In genomic region chr10:59949783-59950605, GRCm38 (mm10) we compare ENCODE assay signal across 8 mouse cellular contexts. TPM values are rescaled to one million over a fixed set of nuclear protein-coding genes. Genes with fewer than 3 reads are reported as not detected.
DNase-seq lines count a peak whose midpoint lies in the region; ATAC-seq and TF ChIP-seq lines count a peak whose summit lies in the region.

No protein-coding gene starts in this region.

- DNase-seq in kidney, postnatal 10 days, result peak; percentile 35
- DNase-seq in kidney, postnatal 36 days, result no peak
- DNase-seq in hindbrain, postnatal 0 days (ENCODE audit: low spot score), result no peak
- DNase-seq in gastrocnemius, postnatal 25 days, result no peak
- no peak for DNase-seq in right cerebral cortex, postnatal 14 days
- no peak for DNase-seq in left cerebral cortex, adult 8-10 months (ENCODE audit: low spot score in 2 of 2)

- H3K4me2 ChIP-seq in embryonic facial prominence, embryonic 12.5 days (replicated peaks), result peak overlapping the region; percentile 98
- H3K4me2 ChIP-seq in hindbrain, postnatal 0 days (ENCODE audit: low read depth, low read length), result peak overlapping the region; percentile 95
- peak overlapping the region; percentile 85 for H3K4me2 ChIP-seq in myocyte (ENCODE audit: low read depth)

- ATAC-seq in embryonic facial prominence, embryonic 12.5 days (ENCODE audit: insufficient number of reproducible peaks, insufficient read depth, low FRiP score, low TSS enrichment), result no peak
- ATAC-seq in hindbrain, postnatal 0 days, result no peak

- peaks cover 31% of the 10 kb centered on the region for H3K4me1 ChIP-seq in embryonic facial prominence, embryonic 12.5 days
- H3K4me1 ChIP-seq in hindbrain, postnatal 0 days (ENCODE audit: insufficient read depth, low read length), result no peaks in the 10 kb centered on the region

- TF ChIP-seq CTCF in hindbrain, postnatal 0 days (IDR thresholded peaks at IDR 0.05; ENCODE audit: low read depth), result no peak

- H3K27me3 ChIP-seq in embryonic facial prominence, embryonic 12.5 days, result no peaks in the 10 kb centered on the region
- H3K27me3 ChIP-seq in hindbrain, postnatal 0 days (ENCODE audit: insufficient read depth, low read length), result no peaks in the 10 kb centered on the region
- H3K27me3 ChIP-seq in myocyte (ENCODE audit: control insufficient read depth, insufficient read depth, insufficient read length), result no peaks in the 10 kb centered on the region

- H3K79me2 ChIP-seq in myocyte (ENCODE audit: control insufficient read depth, insufficient read depth), result peaks cover 29% of the 10 kb centered on the region

- TF ChIP-seq POLR2A in myocyte (IDR thresholded peaks at IDR 0.05; ENCODE audit: insufficient read length, low read depth), result peak; percentile 18

- H3K4me3 ChIP-seq in embryonic facial prominence, embryonic 12.5 days, result peak overlapping the region; percentile 92
- H3K4me3 ChIP-seq in hindbrain, postnatal 0 days (ENCODE audit: low read length), result peak overlapping the region; percentile 86
- peak overlapping the region; percentile 98 for H3K4me3 ChIP-seq in myocyte

- no peaks in the 10 kb centered on the region for H3K9me3 ChIP-seq in embryonic facial prominence, embryonic 12.5 days
- no peaks in the 10 kb centered on the region for H3K9me3 ChIP-seq in hindbrain, postnatal 0 days (ENCODE audit: low read length)

- peaks cover 2% of the 10 kb centered on the region; the same call in 1 of the 2 replicates for H3K36me3 ChIP-seq in embryonic facial prominence, embryonic 12.5 days
- no peaks in the 10 kb centered on the region for H3K36me3 ChIP-seq in hindbrain, postnatal 0 days (ENCODE audit: insufficient read depth, low read length)
- H3K36me3 ChIP-seq in myocyte (ENCODE audit: control insufficient read depth, insufficient read depth), result peaks cover 15% of the 10 kb centered on the region

- 36% methylated on average over 15 of the region's 15 CpGs for WGBS in embryonic facial prominence, embryonic 12.5 days
- 26% methylated on average over 15 of the region's 15 CpGs for WGBS in hindbrain, postnatal 0 days

- peak overlapping the region; percentile 84 for H3ac ChIP-seq in myocyte (ENCODE audit: control insufficient read depth, insufficient read length)

- peak overlapping the region; percentile 96 for H3K9ac ChIP-seq in embryonic facial prominence, embryonic 12.5 days
- H3K9ac ChIP-seq in hindbrain, postnatal 0 days (replicated peaks; ENCODE audit: low read length), result peak overlapping the region; percentile 94

- peak overlapping the region; percentile 92 for H3K27ac ChIP-seq in embryonic facial prominence, embryonic 12.5 days
- H3K27ac ChIP-seq in hindbrain, postnatal 0 days, result peak overlapping the region; percentile 98

TF ChIP-seq in myocyte, 11 proteins besides CTCF, POLR2A, EP300 and RAD21:
- TF ChIP-seq POLR2AphosphoS2 (IDR thresholded peaks at IDR 0.05; ENCODE audit: insufficient read length, low read depth) (peak; percentile 51), SRF (IDR thresholded peaks at IDR 0.05; ENCODE audit: control insufficient read depth, insufficient read length, low read depth) (no peak)

RNA-seq across cellular contexts. Expression of gene Ddit4, which starts 1.6 kb away (rescaled TPM):
- 81.2 and 92.3 TPM in 2 replicates for polyA plus RNA-seq in embryonic facial prominence, embryonic 12.5 days (2016; fragmentation: Nextera tagmentation; extraction: Ambion mirVana)
- total RNA-seq in hindbrain, postnatal 0 days (2014; rRNA removed), result 55.9 and 76.6 TPM in 2 replicates
- polyA plus RNA-seq in hindbrain, postnatal 0 days (2015; fragmentation: Nextera tagmentation; extraction: Ambion mirVana), result 55.2 and 56.9 TPM in 2 replicates
- 266 TPM for polyA plus RNA-seq in myocyte (2012; fragmentation: generic; extraction: Trizol)
- total RNA-seq in gastrocnemius, postnatal 25 days (2021), result 10 to 100 TPM in 1 of 2 experiments, 1 to 10 TPM in 1; 8.6 to 11.4 TPM
- 10 to 100 TPM; 35.6 to 58.9 (median 44.0) TPM for total RNA-seq in left cerebral cortex, adult 8-10 months (2022)

RNA-seq across cellular contexts. Expression of gene Ascc1, which starts 52.6 kb away (rescaled TPM):
- 41.8 and 41.9 TPM in 2 replicates for polyA plus RNA-seq in embryonic facial prominence, embryonic 12.5 days (2016; fragmentation: Nextera tagmentation; extraction: Ambion mirVana)
- 10.6 and 11.5 TPM in 2 replicates for total RNA-seq in hindbrain, postnatal 0 days (2014; rRNA removed)
- 41.8 and 42.9 TPM in 2 replicates for polyA plus RNA-seq in hindbrain, postnatal 0 days (2015; fragmentation: Nextera tagmentation; extraction: Ambion mirVana)
- polyA plus RNA-seq in myocyte (2012; fragmentation: generic; extraction: Trizol), result 36.7 TPM
- total RNA-seq in gastrocnemius, postnatal 25 days (2021), result 10 to 100 TPM; 11.4 to 12.0 TPM
- total RNA-seq in left cerebral cortex, adult 8-10 months (2022), result 10 to 100 TPM; 16.5 to 20.1 (median 17.6) TPM

RNA-seq across cellular contexts. Expression of gene Anapc16, which starts 52.9 kb away (rescaled TPM):
- polyA plus RNA-seq in embryonic facial prominence, embryonic 12.5 days (2016; fragmentation: Nextera tagmentation; extraction: Ambion mirVana), result 125 TPM in 2 replicates
- 62.6 and 70.1 TPM in 2 replicates for total RNA-seq in hindbrain, postnatal 0 days (2014; rRNA removed)
- 132 and 133 TPM in 2 replicates for polyA plus RNA-seq in hindbrain, postnatal 0 days (2015; fragmentation: Nextera tagmentation; extraction: Ambion mirVana)
- 127 TPM for polyA plus RNA-seq in myocyte (2012; fragmentation: generic; extraction: Trizol)
- 10 to 100 TPM; 40.7 to 40.9 TPM for total RNA-seq in gastrocnemius, postnatal 25 days (2021)
- 10 to 100 TPM; 58.0 to 60.8 (median 60.2) TPM for total RNA-seq in left cerebral cortex, adult 8-10 months (2022)
